Mouse (Mus musculus) intestine, postnatal 0 days (tissue): ENCODE measurements around the gene Coa7. TPM values are rescaled to one million over a fixed set of nuclear protein-coding genes. Genes with fewer than 3 reads are reported as not detected.
A peak's percentile ranks its signal among the peaks of the same experiment; 100 is the strongest.

Source experiments
- ATAC-seq: fragments of 200-750 bp; cut with Nextera tagmentation; 2 replicates; pipeline ENCODE4 v1.8.0; 2017; ENCODE audit warnings: mild to moderate bottlenecking, moderate TSS enrichment, moderate library complexity
- H3K27ac ChIP-seq: fragments of 300-500 bp; sonication (generic); 2 replicates; pipeline ENCODE4 v1.5.1; 2014; ENCODE audit warnings: mild to moderate bottlenecking, low read depth, low read length, moderate library complexity
- H3K27me3 ChIP-seq: fragments of 300-500 bp; sonication (generic); replicated peaks from 2 replicates; pipeline ENCODE4 v1.6.1; 2014; ENCODE audit warnings: low read length, mixed read lengths; ENCODE audit not compliant: control insufficient read depth, insufficient read depth
- H3K36me3 ChIP-seq: fragments of 300-500 bp; sonication (generic); 2 replicates; pipeline ENCODE4 v1.6.1; 2014; ENCODE audit warnings: mild to moderate bottlenecking, moderate library complexity; ENCODE audit not compliant: control insufficient read depth, insufficient read depth
- H3K4me1 ChIP-seq: fragments of 300-500 bp; sonication (generic); replicated peaks from 2 replicates; pipeline ENCODE4 v1.6.1; 2014; ENCODE audit warnings: antibody characterized with exemption, low read length, mixed read lengths; ENCODE audit not compliant: control insufficient read depth, insufficient read depth
- H3K4me2 ChIP-seq: fragments of 300-500 bp; sonication (generic); replicated peaks from 2 replicates; pipeline ENCODE4 v1.6.1; 2014; ENCODE audit warnings: low read depth, mild to moderate bottlenecking, moderate library complexity
- H3K4me3 ChIP-seq: fragments of 300-500 bp; sonication (generic); 2 replicates; pipeline ENCODE4 v1.5.1; 2014; ENCODE audit warnings: low read depth, low read length
- H3K9ac ChIP-seq: fragments of 300-500 bp; sonication (generic); 2 replicates; pipeline ENCODE4 v1.6.1; 2014; ENCODE audit warnings: mild to moderate bottlenecking, low read depth, low read length
- H3K9me3 ChIP-seq: fragments of 300-500 bp; sonication (generic); 2 replicates; pipeline ENCODE4 v1.6.1; 2016; ENCODE audit warnings: mixed run types; ENCODE audit not compliant: control insufficient read depth
- CTCF ChIP-seq: sonication (generic); IDR thresholded peaks from 2 replicates; pipeline ENCODE4 v1.5.1; 2016; ENCODE audit warnings: low read depth, mild to moderate bottlenecking, control low read depth, antibody characterized with exemption, moderate library complexity
- WGBS: fragments of 180-500 bp; shearing (Covaris S2); extraction: QIAGEN DNeasy Blood & Tissue Kit; methylation state at CpG from one replicate; pipeline ENCODE4 v1.1.7; 2014; 5-methylcytosine and 5-hydroxymethylcytosine counted together
- polyA plus RNA-seq: library from polyadenylated mRNA; unstranded; fragments of >200 nt; fragmentation: Nextera tagmentation; extraction: Ambion mirVana; gene quantifications from 2 replicates; pipeline ENCODE4 v1.2.1, GENCODE M21; 2015

The Coa7 gene
- polyA plus RNA-seq, 1 experiment from 2014 or later, result 83.6 TPM

GRCm38 (mm10) chr4:108327071-108327579 lies 815 bp upstream of the Coa7 start:
- no peak overlapping the region; the same call in 1 of the 2 replicates for H3K9ac ChIP-seq
- peak overlapping the region; percentile 85; the same call in 1 of the 2 replicates for H3K27ac ChIP-seq
- no peaks in the 10 kb centered on the region for H3K27me3 ChIP-seq
- H3K4me1 ChIP-seq, result peaks cover 4% of the 10 kb centered on the region; the same call in 1 of the 2 replicates
- H3K36me3 ChIP-seq, result no peaks in the 10 kb centered on the region
- peak overlapping the region; percentile 61 for H3K4me3 ChIP-seq
- H3K4me2 ChIP-seq, result peak overlapping the region; percentile 71
- ATAC-seq, result no peak
- TF ChIP-seq CTCF, result peak; percentile 76
- H3K9me3 ChIP-seq, result no peaks in the 10 kb centered on the region
- 29% methylated on average over 6 of the region's 6 CpGs for WGBS

- Histone ChIP-seq H3K9me3 (no peaks in the 10 kb centered on the region), H3K4me1 (peaks cover 4% of the 10 kb centered on the region; the same call in 1 of the 2 replicates), H3K36me3 (peaks cover 16% of the 10 kb centered on the region; the same call in 1 of the 2 replicates), H3K27ac (peak overlapping the region; percentile 7; the same call in 1 of the 2 replicates), H3K27me3 (no peaks in the 10 kb centered on the region), H3K4me2 (no peak overlapping the region), H3K4me3 (no peak overlapping the region), H3K9ac (no peak overlapping the region)
- ATAC-seq, result no peak
- 85% methylated on average over 6 of the region's 6 CpGs for WGBS
- no peak for TF ChIP-seq CTCF
Measured at GRCm38 (mm10) chr4:108329840-108330239, 1.9 kb downstream of the Coa7 start.

DNA sequence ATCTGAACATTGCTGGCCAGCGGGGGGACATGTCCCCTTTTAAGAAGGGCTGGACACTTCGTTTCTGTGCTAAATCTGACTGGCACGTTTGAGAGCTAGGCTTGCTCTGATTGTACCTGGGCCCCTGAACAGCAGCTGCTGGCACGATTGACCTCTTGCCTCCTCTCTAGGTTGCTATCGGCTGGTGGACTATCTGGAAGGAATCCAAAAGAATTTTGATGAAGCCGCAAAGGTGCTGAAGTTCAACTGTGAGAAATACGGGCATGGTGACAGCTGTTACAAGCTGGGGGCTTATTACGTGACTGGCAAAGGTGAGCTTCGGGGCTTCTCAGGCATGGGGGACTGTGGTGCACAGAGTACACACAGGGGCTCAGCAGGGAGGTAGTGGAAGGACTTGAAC lies 4.1 kb downstream of the Coa7 start:
- Histone ChIP-seq H3K9ac (no peak overlapping the region), H3K4me3 (no peak overlapping the region), H3K27ac (peak overlapping the region; percentile 79), H3K27me3 (no peaks in the 10 kb centered on the region), H3K4me2 (peak overlapping the region; percentile 32), H3K4me1 (peaks cover 4% of the 10 kb centered on the region; the same call in 1 of the 2 replicates), H3K36me3 (peaks cover 24% of the 10 kb centered on the region), H3K9me3 (no peaks in the 10 kb centered on the region)
- no peak for ATAC-seq
- TF ChIP-seq CTCF, result no peak
- 48% methylated on average over 9 of the region's 9 CpGs for WGBS

- Histone ChIP-seq H3K9ac (no peak overlapping the region), H3K9me3 (no peaks in the 10 kb centered on the region), H3K4me3 (no peak overlapping the region), H3K27me3 (no peaks in the 10 kb centered on the region), H3K36me3 (peaks cover 40% of the 10 kb centered on the region), H3K27ac (no peak overlapping the region), H3K4me1 (peaks cover 4% of the 10 kb centered on the region; the same call in 1 of the 2 replicates), H3K4me2 (no peak overlapping the region)
- 88% methylated on average over 6 of the region's 6 CpGs for WGBS
- ATAC-seq, result no peak
- TF ChIP-seq CTCF, result no peak
Measured at GRCm38 (mm10) chr4:108335413-108335812, 7.5 kb downstream of the Coa7 start.

GRCm38 (mm10) chr4:108336765-108337164 lies 8.8 kb downstream of the Coa7 start:
- WGBS, result 58% methylated on average over 2 of the region's 2 CpGs
- no peak for ATAC-seq
- Histone ChIP-seq H3K36me3 (peaks cover 40% of the 10 kb centered on the region), H3K4me2 (no peak overlapping the region), H3K27ac (no peak overlapping the region), H3K4me3 (no peak overlapping the region), H3K27me3 (no peaks in the 10 kb centered on the region), H3K9ac (no peak overlapping the region), H3K4me1 (no peaks in the 10 kb centered on the region), H3K9me3 (no peaks in the 10 kb centered on the region)
- no peak for TF ChIP-seq CTCF

DNA sequence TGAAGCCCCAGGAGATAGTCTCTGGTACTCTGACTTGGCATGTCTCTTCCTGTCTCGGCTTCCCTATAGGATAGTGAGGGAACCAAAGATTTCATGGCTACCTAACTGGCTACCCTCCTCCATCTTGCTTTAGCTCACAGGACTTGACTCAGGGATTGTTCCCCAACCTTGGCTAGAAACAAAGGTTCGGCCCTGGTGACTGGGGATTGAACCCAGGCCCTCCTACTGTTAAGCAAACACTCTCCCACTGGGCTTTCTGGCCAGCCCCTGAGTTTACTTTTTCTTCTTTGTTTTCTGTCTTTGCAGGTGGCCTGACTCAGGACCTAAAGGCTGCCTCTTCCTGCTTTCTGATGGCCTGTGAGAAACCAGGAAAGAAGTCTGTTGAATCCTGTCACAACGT lies 9.9 kb downstream of the Coa7 start:
- no peak overlapping the region for H3K4me2 ChIP-seq
- no peak overlapping the region for H3K9ac ChIP-seq
- 39% methylated on average over 3 of the region's 3 CpGs for WGBS
- no peak for ATAC-seq
- peaks cover 36% of the 10 kb centered on the region for H3K36me3 ChIP-seq
- H3K27me3 ChIP-seq, result no peaks in the 10 kb centered on the region
- H3K9me3 ChIP-seq, result no peaks in the 10 kb centered on the region
- H3K27ac ChIP-seq, result no peak overlapping the region
- H3K4me3 ChIP-seq, result no peak overlapping the region
- no peaks in the 10 kb centered on the region for H3K4me1 ChIP-seq
- TF ChIP-seq CTCF, result no peak
